Mouse (Mus musculus) frontal cortex, adult (tissue): ENCODE measurements at regions not wholly inside any gene's neighbourhood (a gene's known extent, or its start where the extent isn't known, plus 50 kb on each side); places are given as distances from the start of the nearest gene placed in this dataset.

Experiments
- ATAC-seq: cut with Nextera tagmentation; 2 replicates; pipeline ENCODE4 v1.9.2; 2017; ENCODE audit warnings: mild to moderate bottlenecking, moderate library complexity, mixed read lengths; ENCODE audit not compliant: low TSS enrichment

DNA sequence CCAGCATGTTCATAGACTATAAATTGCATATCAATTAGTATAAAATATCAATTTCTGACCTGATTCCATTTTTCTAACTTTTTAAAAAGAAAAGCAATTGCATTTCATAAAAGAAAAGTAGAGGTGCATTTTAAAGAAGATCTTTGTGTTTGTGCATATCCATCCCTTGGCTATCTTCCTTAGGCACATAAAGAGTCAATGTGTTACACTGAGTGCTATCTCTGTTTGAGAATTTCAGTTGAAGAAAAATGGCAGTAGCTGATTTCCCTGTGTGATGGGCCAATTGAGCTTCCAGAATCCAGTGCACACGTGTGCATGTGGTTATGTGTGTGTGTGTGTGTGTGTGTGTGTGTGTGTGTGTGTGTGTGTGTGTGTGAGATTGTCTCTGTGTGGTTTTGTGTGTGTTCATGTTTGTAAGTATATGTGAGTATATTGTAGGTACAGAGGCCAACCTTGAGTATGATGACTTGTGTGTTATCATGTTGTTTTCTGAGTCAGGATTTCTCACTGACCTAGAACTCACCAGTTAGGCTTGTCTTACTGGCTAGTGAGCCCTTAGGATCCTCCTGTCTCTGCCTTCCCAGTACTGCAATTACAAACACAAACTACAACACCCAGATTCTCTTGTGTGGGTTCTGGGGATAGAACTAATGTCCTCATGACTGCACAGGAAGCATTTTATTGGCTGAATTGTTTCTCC is 249.6 kb downstream of the Cdk5rap2 start:
- ATAC-seq = no peak

DNA sequence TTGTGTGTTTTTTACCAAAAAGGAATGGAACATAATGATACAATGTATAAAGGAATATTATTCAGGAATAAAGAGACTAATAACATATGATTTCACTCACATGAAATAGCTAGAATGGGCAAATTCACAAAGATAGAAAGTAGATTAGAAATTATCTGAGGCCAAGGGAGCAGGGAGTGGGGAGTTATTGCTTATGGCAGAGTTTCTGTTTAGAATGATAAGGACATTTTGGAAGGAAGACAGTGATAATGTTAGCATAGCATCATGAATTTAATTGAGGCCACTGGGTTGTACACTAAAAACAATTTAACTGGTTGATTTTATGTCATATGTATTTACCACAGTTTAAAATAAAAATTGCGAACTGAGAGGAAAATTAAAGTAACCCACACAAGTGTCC is 250.2 kb downstream of the Cdk5rap2 start:
- ATAC-seq = no peak

DNA sequence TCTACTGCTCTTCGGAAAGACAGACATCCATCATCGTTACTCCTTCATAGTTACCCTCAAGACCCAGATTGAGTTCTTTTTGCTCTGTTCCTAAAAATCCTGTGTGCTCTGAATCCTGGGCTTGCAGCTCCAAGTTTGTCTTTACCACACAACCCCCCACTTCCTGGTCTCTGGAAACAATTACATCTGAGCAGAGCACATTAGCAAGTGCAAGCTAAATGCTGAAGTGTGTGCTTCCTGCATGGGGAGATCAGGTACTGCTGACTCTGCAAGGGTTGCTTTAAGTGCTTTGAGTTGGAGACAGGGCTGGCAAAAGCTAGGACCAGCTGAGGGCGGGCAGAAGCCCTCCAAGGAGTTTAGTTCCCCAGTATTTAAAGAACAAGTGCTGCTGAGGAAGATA is 257.1 kb downstream of the Cdk5rap2 start:
- no peak for ATAC-seq

DNA sequence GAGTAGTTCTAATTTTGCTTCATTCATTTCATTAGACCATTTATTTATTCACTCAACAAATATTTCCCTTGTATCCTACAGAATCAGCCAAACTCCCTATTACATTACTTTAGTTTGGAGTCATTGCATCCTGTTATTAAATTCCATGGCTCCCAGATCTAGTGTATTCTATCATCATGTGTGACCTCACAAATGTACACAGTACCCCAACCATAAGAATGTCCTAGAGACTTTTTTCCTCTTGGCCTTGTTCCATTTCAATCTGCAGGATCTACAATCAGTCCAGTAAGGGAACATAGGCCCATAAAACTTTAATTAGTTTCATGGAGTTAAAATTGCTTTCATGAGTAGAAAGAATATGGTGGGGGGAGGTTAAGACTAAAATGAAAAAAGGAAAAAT is 301.2 kb downstream of the Cdk5rap2 start:
- ATAC-seq = no peak

DNA sequence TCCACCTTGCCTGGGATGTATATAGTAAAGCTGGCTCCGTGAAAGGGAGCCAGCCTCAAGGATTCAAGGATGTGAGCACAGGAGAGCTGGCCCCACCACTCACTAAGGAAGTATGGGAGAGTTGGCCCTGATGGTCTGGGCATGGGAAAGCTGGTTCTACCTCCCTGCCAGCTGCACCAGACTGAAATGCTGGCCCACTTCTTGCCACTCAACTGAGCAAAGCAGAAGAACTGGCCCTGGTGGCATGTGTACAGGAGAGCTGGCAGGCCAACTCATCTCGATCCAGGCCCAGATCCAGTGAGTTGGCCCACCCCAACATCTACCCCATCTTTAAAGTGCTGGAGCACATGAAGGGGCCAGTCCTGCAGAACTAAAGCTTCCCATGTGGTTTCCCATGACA is 304.5 kb downstream of the Cdk5rap2 start:
- no peak for ATAC-seq

DNA sequence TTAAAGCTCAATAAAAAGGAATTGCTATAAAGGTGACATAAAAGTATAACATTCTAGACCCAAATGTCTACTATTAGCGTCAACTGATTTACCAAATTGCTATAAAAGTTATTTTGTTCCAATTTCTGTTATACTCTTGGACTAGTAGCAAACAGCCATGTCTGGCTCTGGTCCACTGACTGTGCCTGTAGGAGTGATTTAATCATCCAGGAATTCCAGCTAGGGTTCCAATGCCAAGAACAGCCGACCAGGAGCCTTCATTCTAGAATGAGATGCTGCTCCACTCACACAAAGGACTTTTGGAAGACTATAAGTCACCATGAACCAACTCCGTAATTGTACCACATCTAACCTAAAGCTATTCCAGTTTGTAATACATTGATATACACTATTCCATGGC is 312.9 kb downstream of the Cdk5rap2 start:
- no peak for ATAC-seq

- no peak for ATAC-seq
These were observed 332.0 kb downstream of the Cdk5rap2 start for GRCm38 (mm10) chr4:70078206-70078605.

DNA sequence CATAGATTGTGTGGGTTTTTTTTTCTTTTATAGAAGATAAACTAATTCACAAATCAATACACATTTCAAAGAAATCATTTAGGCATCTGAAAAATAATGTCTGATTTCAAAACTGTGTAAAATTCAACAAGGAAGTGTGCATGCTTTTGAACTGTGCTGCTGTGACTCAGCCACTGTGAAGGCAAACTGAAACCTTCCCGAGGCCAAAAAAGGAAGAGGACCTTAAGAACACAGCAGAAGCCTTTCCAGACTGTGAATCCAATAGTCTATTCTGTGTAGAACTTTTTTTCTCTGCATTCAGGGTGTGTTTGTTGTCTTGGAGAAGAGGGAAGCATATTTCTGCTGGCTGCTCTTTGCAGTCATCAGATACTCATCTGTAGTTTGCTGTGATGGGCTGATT is 347.7 kb downstream of the Cdk5rap2 start:
- peak; percentile 80 for ATAC-seq

DNA sequence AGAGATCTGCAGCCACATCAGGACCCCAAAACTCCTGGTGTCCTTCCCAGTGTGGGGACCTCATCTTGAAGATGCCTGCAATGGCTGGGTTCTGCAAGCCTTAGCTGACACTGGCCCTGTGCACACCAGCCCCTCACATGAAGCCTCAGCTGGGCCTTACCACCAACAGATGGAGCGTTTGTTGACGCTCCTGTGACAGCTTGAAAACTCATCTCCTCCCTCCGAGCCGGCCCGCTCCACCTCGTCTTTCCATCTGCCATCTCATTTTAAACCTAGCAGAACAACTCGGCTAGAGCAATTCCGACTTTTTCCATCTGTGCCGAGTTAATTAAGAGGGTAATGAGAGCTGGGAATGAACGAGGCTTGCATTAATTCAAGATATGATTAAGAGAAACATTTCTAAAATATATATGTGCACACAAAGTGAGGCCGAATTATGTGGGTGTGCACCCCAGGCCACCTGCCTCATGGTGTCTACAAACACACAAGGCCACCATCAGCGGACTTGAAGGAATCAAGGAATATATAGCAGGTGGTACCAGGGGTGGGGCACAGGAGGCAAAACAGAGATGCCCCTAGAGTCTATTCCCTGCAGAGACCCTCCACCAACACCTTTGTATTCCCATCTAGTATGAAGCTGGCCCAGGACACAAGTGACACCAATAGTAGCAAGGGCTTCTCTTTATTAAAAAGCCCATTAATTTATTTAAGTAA is 351.3 kb downstream of the Cdk5rap2 start:
- peak; percentile 92 for ATAC-seq

DNA sequence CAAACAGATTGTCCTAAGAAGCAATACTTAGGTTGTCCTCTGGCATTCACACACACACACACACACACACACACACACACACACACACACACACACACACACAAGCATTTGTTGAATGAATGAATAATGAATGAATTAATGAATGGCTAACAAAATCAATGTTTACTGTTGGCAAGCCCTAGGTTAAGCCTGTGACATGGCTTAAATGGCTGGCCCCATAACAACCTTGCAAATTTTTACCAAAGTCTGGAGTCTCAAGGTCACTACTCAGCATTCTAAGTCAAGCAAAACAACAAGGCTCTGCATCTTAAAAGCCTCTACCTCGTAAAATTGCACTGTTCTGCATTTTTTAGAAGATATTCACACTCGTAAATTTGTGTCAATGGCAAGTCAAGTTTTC is 357.1 kb downstream of the Cdk5rap2 start:
- ATAC-seq = no peak

- peak; percentile 90 for ATAC-seq
These were observed 372.0 kb downstream of the Cdk5rap2 start for GRCm38 (mm10) chr4:70038241-70038640.

DNA sequence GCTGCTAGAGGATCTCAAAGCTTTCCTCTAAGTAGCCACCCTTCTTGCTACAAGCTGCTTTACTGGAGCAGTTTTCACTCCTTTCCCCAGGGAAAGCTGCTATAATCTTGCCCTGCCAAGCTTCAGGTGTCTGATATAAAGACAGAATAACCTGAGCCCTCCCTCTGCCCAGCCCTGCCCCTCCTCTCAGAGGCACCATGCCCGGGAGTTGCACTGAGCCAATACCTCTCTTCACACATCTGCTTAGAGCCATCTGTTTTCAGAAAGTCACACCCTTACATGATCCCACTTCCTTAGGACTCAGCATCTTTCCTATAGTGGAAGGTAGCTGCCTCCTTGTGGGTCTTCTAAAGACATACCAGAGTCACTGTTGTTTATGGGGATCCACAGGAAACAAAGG is 374.3 kb downstream of the Cdk5rap2 start:
- ATAC-seq = peak; percentile 62

- 0 out of 2 replicates have a peak, but pooled peaks have one; percentile 25 for ATAC-seq
These were observed 377.7 kb downstream of the Cdk5rap2 start for GRCm38 (mm10) chr4:70032497-70032896.

DNA sequence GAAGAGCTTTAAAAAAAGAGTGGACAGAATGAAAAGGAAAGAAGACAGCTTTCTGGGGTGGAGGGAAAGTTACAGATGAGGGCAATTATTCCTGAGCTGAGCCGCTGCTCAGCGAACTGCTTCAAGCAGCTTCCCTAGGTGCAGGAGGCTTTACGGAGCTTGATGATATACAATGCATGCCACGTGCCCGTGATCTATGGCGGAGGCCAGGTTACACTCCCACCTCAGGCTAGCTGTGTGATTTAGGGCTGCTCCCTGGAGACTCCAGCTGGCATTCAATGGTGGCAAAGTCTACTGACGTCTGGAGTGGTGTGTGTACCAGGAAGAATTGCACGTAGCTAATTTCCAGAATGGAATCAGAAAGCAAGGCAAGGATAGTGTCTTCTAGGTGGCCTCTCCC is 383.4 kb downstream of the Cdk5rap2 start:
- ATAC-seq = no peak

- ATAC-seq = peak; percentile 90
These were observed 385.3 kb downstream of the Cdk5rap2 start for GRCm38 (mm10) chr4:70024838-70025376.

- ATAC-seq = no peak
These were observed 389.3 kb downstream of the Cdk5rap2 start for GRCm38 (mm10) chr4:70020905-70021470.

- ATAC-seq = peak; percentile 60
These were observed 398.0 kb downstream of the Cdk5rap2 start for GRCm38 (mm10) chr4:70012220-70012580.

DNA sequence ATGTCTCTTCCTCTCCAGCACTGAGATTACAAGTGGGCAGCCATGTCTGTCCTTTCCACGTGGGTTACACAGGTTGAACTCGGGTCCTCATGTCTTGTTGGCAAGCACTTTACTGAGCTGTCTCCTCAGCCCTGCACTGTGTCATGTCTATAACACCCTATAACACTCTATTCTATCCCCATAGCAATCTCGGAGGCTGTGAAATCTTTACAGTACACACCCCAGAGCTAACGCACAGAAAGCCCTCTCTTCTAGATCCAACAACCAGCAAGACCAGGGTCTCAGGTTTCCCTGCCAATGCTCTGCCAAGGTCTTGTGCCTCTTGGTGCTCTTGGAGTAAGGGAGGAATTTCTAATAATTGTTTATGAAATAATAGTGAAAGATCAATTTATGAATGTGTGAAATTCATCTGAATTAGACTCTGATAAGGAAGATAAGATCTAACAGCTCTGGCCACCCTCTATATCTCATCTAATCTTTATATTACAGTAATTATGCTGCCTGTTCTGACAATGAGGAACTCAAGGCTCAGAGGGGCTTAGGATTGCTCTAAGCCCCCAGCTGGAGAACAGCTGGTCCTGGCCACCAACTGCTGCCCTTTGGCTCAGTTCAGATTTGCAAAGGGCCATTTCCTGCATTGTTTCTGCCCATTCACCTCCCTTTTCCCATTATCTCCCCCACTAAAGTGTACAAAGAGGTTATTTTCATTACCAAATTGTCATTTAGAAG is 398.6 kb downstream of the Cdk5rap2 start:
- no peak for ATAC-seq

DNA sequence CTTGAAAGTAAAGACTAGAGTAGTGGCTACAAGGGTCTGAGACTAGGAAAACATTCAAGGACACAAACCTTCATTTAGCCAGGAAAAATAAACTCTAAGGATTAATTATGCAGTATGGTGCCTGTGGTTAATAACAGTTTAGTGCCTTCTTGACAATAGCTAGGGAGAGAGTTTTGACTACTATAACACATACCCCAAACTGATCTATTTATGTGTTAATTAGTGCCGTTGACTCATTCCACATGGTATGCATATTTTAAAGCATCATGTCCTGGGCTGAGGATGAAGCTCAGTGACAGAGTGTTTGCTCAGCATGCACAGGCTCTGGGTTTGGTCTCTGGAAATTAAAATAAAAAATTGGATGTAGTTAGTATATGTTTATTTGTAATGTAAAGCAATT is 399.8 kb downstream of the Cdk5rap2 start:
- ATAC-seq = peak; percentile 83

DNA sequence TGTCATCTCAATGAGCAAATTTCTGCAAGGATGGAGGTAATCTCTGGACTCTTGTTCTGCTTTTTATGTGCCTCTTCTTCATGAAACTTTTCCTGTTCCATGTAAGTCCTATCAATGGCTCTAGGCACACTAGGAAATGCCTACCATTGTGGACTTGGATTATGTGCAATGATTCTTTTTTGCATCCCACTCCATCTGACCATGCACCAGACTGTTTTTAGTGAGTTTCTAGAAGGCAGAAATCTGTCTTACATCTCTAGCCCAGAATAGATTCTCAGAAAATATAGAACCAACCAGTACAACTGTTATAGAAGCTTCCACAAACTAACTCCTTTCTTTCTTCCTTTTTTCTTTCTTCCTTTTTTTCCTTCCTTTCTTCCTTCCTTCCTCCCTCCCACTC is 405.3 kb downstream of the Cdk5rap2 start:
- ATAC-seq = peak; percentile 98

- ATAC-seq = no peak
These were observed 417.0 kb downstream of the Cdk5rap2 start for GRCm38 (mm10) chr4:69993226-69993625.

GRCm38 (mm10) chr4:69974208-69974607 is 436.0 kb downstream of the Cdk5rap2 start:
- ATAC-seq = no peak
